Mouse (Mus musculus) limb, embryonic 10.5 days (tissue): ENCODE data around the gene Adamts6. TPM values are rescaled to one million over a fixed set of nuclear protein-coding genes. Genes with fewer than 3 reads are reported as not detected.
A peak's percentile ranks its signal among the peaks of the same experiment; 100 is the strongest.

Source experiments
- DNase-seq: peaks from one replicate; pipeline ENCODE4 v3.0.0-alpha.2; 2017; ENCODE audit warnings: low spot score
- H3K27ac ChIP-seq: fragments of 300-500 bp; sonication (generic); 2 replicates; pipeline ENCODE4 v1.5.1; 2016; ENCODE audit warnings: mild to moderate bottlenecking
- H3K27me3 ChIP-seq: fragments of 300-500 bp; sonication (generic); 2 replicates; pipeline ENCODE4 v1.6.1; 2016; ENCODE audit warnings: low read depth, mild to moderate bottlenecking; ENCODE audit not compliant: poor library complexity, severe bottlenecking
- H3K36me3 ChIP-seq: fragments of 300-500 bp; sonication (generic); 2 replicates; pipeline ENCODE4 v1.6.1; 2016; ENCODE audit warnings: mild to moderate bottlenecking, moderate library complexity
- H3K4me1 ChIP-seq: fragments of 300-500 bp; sonication (generic); 2 replicates; pipeline ENCODE4 v1.6.1; 2016
- H3K4me3 ChIP-seq: fragments of 300-500 bp; sonication (generic); 2 replicates; pipeline ENCODE4 v1.5.1; 2016; ENCODE audit warnings: mild to moderate bottlenecking, moderate library complexity
- H3K9me3 ChIP-seq: fragments of 300-500 bp; sonication (generic); replicated peaks from 2 replicates; pipeline ENCODE4 v1.6.1; 2016; ENCODE audit warnings: mild to moderate bottlenecking
- WGBS: fragments of 180-500 bp; shearing (Covaris S2); methylation state at CpG from one replicate; pipeline ENCODE4 v1.1.7; 2016; 5-methylcytosine and 5-hydroxymethylcytosine counted together
- polyA plus RNA-seq: library from polyadenylated mRNA; unstranded; fragments of >200 nt; fragmentation: Nextera tagmentation; extraction: Ambion mirVana; gene quantifications from 2 replicates; pipeline ENCODE4 v1.2.1, GENCODE M21; 2016

Adamts6 gene
- polyA plus RNA-seq, 1 experiment from 2014 or later = 3.0 TPM

GRCm38 (mm10) chr13:104507671-104508070, 220.0 kb downstream of the Adamts6 start:
- no peaks in the 10 kb centered on the region for H3K36me3 ChIP-seq
- no peak overlapping the region for H3K27ac ChIP-seq
- H3K4me1 ChIP-seq = peaks cover 10% of the 10 kb centered on the region
- 92% methylated on average over 6 of the region's 6 CpGs for WGBS
- no peaks in the 10 kb centered on the region for H3K27me3 ChIP-seq
- H3K4me3 ChIP-seq = no peak overlapping the region
- H3K9me3 ChIP-seq = no peaks in the 10 kb centered on the region
- DNase-seq = no peak

GRCm38 (mm10) chr13:104509561-104510493, 222.2 kb downstream of the Adamts6 start:
- no peaks in the 10 kb centered on the region for H3K36me3 ChIP-seq
- peak overlapping the region; percentile 46 for H3K27ac ChIP-seq
- H3K27me3 ChIP-seq = no peaks in the 10 kb centered on the region
- no peaks in the 10 kb centered on the region for H3K9me3 ChIP-seq
- DNase-seq = no peak
- peaks cover 10% of the 10 kb centered on the region for H3K4me1 ChIP-seq
- WGBS = 83% methylated on average over 26 of the region's 26 CpGs
- no peak overlapping the region for H3K4me3 ChIP-seq

- no peak for DNase-seq
- WGBS = 90% methylated on average over 5 of the region's 5 CpGs
Observed at GRCm38 (mm10) chr13:104510766-104511165, 223.1 kb downstream of the Adamts6 start.

GRCm38 (mm10) chr13:104515054-104515453, 227.4 kb downstream of the Adamts6 start:
- H3K4me1 ChIP-seq = peaks cover 35% of the 10 kb centered on the region
- no peak overlapping the region for H3K4me3 ChIP-seq
- DNase-seq = no peak
- 85% methylated on average over 1 of the region's 1 CpGs for WGBS
- H3K36me3 ChIP-seq = no peaks in the 10 kb centered on the region
- H3K27ac ChIP-seq = no peak overlapping the region
- no peaks in the 10 kb centered on the region for H3K27me3 ChIP-seq
- H3K9me3 ChIP-seq = no peaks in the 10 kb centered on the region

More at GRCm38 (mm10) chr13:104510766-104511165, 223.1 kb downstream of the Adamts6 start:
- Histone ChIP-seq H3K36me3 (no peaks in the 10 kb centered on the region), H3K9me3 (no peaks in the 10 kb centered on the region), H3K4me3 (no peak overlapping the region), H3K27ac (no peak overlapping the region), H3K27me3 (no peaks in the 10 kb centered on the region), H3K4me1 (peaks cover 10% of the 10 kb centered on the region)

- WGBS = 29% methylated on average over 4 of the region's 4 CpGs
- H3K27ac ChIP-seq = peak overlapping the region; percentile 65
- H3K9me3 ChIP-seq = no peaks in the 10 kb centered on the region
- H3K36me3 ChIP-seq = no peaks in the 10 kb centered on the region
- DNase-seq = no peak
- H3K4me1 ChIP-seq = peaks cover 33% of the 10 kb centered on the region
- no peak overlapping the region for H3K4me3 ChIP-seq
- H3K27me3 ChIP-seq = no peaks in the 10 kb centered on the region
Observed at GRCm38 (mm10) chr13:104516146-104516545, 228.5 kb downstream of the Adamts6 start.

- Histone ChIP-seq H3K4me3 (no peak overlapping the region), H3K36me3 (no peaks in the 10 kb centered on the region), H3K27me3 (no peaks in the 10 kb centered on the region), H3K27ac (peak overlapping the region; percentile 65; the same call in 1 of the 2 replicates), H3K9me3 (no peaks in the 10 kb centered on the region), H3K4me1 (peaks cover 33% of the 10 kb centered on the region)
- 53% methylated on average over 7 of the region's 7 CpGs for WGBS
- DNase-seq = no peak
Observed at GRCm38 (mm10) chr13:104516766-104517364, 229.2 kb downstream of the Adamts6 start.

- H3K27me3 ChIP-seq = no peaks in the 10 kb centered on the region
- H3K36me3 ChIP-seq = no peaks in the 10 kb centered on the region
- 35% methylated on average over 15 of the region's 15 CpGs for WGBS
- H3K4me1 ChIP-seq = peaks cover 33% of the 10 kb centered on the region
- no peaks in the 10 kb centered on the region for H3K9me3 ChIP-seq
- H3K4me3 ChIP-seq = peak overlapping the region; percentile 48
- no peak for DNase-seq
- H3K27ac ChIP-seq = peak overlapping the region; percentile 96
Observed at GRCm38 (mm10) chr13:104517638-104518311, 230.1 kb downstream of the Adamts6 start.

- H3K27me3 ChIP-seq = no peaks in the 10 kb centered on the region
- H3K36me3 ChIP-seq = no peaks in the 10 kb centered on the region
- H3K27ac ChIP-seq = peak overlapping the region; percentile 96
- peak; percentile 91 for DNase-seq
- peak overlapping the region; percentile 48 for H3K4me3 ChIP-seq
- no peaks in the 10 kb centered on the region for H3K9me3 ChIP-seq
- 11% methylated on average over 19 of the region's 19 CpGs for WGBS
- peaks cover 33% of the 10 kb centered on the region for H3K4me1 ChIP-seq
Observed at GRCm38 (mm10) chr13:104518312-104519005, 230.8 kb downstream of the Adamts6 start.

- no peaks in the 10 kb centered on the region for H3K9me3 ChIP-seq
- H3K4me3 ChIP-seq = no peak overlapping the region
- DNase-seq = no peak
- H3K4me1 ChIP-seq = peaks cover 33% of the 10 kb centered on the region
- 73% methylated on average over 14 of the region's 14 CpGs for WGBS
- H3K36me3 ChIP-seq = no peaks in the 10 kb centered on the region
- H3K27ac ChIP-seq = peak overlapping the region; percentile 96
- H3K27me3 ChIP-seq = no peaks in the 10 kb centered on the region
Observed at GRCm38 (mm10) chr13:104519006-104519695, 231.5 kb downstream of the Adamts6 start.

GRCm38 (mm10) chr13:104519981-104520380, 232.3 kb downstream of the Adamts6 start:
- peaks cover 33% of the 10 kb centered on the region for H3K4me1 ChIP-seq
- no peak overlapping the region for H3K27ac ChIP-seq
- no peaks in the 10 kb centered on the region for H3K9me3 ChIP-seq
- H3K27me3 ChIP-seq = no peaks in the 10 kb centered on the region
- no peak overlapping the region for H3K4me3 ChIP-seq
- no peaks in the 10 kb centered on the region for H3K36me3 ChIP-seq
- peak; percentile 25 for DNase-seq
- WGBS = 85% methylated on average over 4 of the region's 4 CpGs

GRCm38 (mm10) chr13:104520461-104520860, 232.8 kb downstream of the Adamts6 start:
- Histone ChIP-seq H3K4me3 (no peak overlapping the region), H3K9me3 (no peaks in the 10 kb centered on the region), H3K27ac (no peak overlapping the region), H3K27me3 (no peaks in the 10 kb centered on the region), H3K36me3 (no peaks in the 10 kb centered on the region), H3K4me1 (peaks cover 33% of the 10 kb centered on the region)
- WGBS = 86% methylated on average over 3 of the region's 3 CpGs
- peak; percentile 18 for DNase-seq

- H3K36me3 ChIP-seq = no peaks in the 10 kb centered on the region
- H3K9me3 ChIP-seq = no peaks in the 10 kb centered on the region
- H3K27ac ChIP-seq = no peak overlapping the region
- no peak overlapping the region for H3K4me3 ChIP-seq
- peak; percentile 7 for DNase-seq
- no peaks in the 10 kb centered on the region for H3K27me3 ChIP-seq
- 98% methylated on average over 2 of the region's 2 CpGs for WGBS
- H3K4me1 ChIP-seq = peaks cover 26% of the 10 kb centered on the region
Observed at GRCm38 (mm10) chr13:104521532-104521931, 233.9 kb downstream of the Adamts6 start.
